Mouse (Mus musculus): ENCODE results near the gene Srl. TPM values are rescaled to one million over a fixed set of nuclear protein-coding genes. Genes with fewer than 3 reads are reported as not detected.
A peak's percentile ranks its signal among the peaks of the same experiment; 100 is the strongest.

Srl gene
- total RNA-seq, 2 experiments from 2014 or later: 5.1 to 5.9 TPM

GRCm38 (mm10) chr16:4503495-4503894 is 38.1 kb downstream of the Srl start:
- no peak for TF ChIP-seq CTCF (IDR thresholded peaks at IDR 0.05)
- intact Hi-C loops (cut with DNase I): no loop called here
- DNase-seq (ENCODE audit: extremely low spot score in 1 of 2, low spot score in 2 of 2): no peak
- H3K27ac ChIP-seq: no peak overlapping the region
- H3K4me3 ChIP-seq: no peak overlapping the region

- H3K27ac ChIP-seq: no peak overlapping the region
- no peak for DNase-seq (ENCODE audit: extremely low spot score in 1 of 2, low spot score in 2 of 2)
- H3K4me3 ChIP-seq: no peak overlapping the region
- no peak for TF ChIP-seq CTCF (IDR thresholded peaks at IDR 0.05)
- intact Hi-C loops (cut with DNase I): no loop called here
These were observed 39.0 kb downstream of the Srl start for GRCm38 (mm10) chr16:4502568-4502967.

- DNase-seq (ENCODE audit: extremely low spot score in 1 of 2, low spot score in 2 of 2): no peak
- TF ChIP-seq CTCF (IDR thresholded peaks at IDR 0.05): no peak
- Histone ChIP-seq H3K4me3 (no peak overlapping the region), H3K27ac (no peak overlapping the region)
- intact Hi-C loops (cut with DNase I): no loop called here
These were observed 39.9 kb downstream of the Srl start for GRCm38 (mm10) chr16:4501703-4502102.

GRCm38 (mm10) chr16:4500598-4501385 is 40.8 kb downstream of the Srl start:
- no peak overlapping the region for H3K4me3 ChIP-seq
- intact Hi-C loops (cut with DNase I): no loop called here
- peak overlapping the region; percentile 13; the same call in 1 of the 2 replicates for H3K27ac ChIP-seq
- no peak for DNase-seq (ENCODE audit: extremely low spot score in 1 of 2, low spot score in 2 of 2)
- TF ChIP-seq CTCF (IDR thresholded peaks at IDR 0.05): no peak

DNA sequence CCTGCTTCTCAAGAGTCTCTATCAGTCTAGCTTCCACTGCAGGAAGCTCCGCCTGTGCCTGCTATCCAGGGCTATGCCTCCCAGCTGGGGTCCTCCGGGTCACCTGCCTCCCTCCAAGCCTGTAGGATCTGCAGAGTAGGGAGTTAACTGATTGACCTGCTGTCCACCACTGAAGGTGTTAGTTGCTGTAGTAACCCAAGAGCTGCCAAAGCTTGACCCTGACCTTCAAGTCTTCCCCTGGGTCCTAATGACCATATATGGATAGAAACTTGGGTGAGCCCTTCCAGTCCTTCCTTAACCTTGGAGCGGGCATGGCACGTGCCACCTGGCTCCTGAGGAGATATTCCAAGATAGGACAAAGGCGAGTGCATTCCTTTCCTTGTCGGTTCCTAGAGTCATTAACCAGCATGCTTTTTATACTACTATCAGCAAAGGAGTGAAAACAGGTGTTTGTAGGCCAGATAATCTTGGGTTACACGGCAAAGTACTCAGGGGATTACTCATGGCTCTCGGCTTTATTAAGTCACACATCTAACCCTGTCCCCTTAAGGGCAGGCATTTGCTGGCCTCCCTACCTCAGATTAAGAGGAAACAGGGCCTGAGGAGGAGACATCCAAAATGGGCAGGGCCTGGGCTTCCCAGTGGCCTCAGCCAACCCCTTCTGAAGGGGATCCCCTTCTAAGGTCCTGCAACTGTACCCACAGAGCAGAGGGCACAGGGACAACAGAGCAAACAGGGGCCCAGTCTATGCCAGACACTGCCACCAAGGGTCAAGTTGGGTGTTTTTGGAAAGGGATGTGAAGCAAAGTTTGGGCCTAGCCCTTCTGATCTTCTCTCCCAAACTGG is 43.6 kb downstream of the Srl start:
- Histone ChIP-seq H3K27ac (no peak overlapping the region), H3K4me3 (no peak overlapping the region)
- intact Hi-C loops (cut with DNase I): no loop called here
- no peak for DNase-seq (ENCODE audit: extremely low spot score in 1 of 2, low spot score in 2 of 2)
- TF ChIP-seq CTCF (IDR thresholded peaks at IDR 0.05): no peak

GRCm38 (mm10) chr16:4496470-4496869 is 45.1 kb downstream of the Srl start:
- TF ChIP-seq CTCF (IDR thresholded peaks at IDR 0.05): no peak
- no peak overlapping the region for H3K27ac ChIP-seq
- no peak for DNase-seq (ENCODE audit: extremely low spot score in 1 of 2, low spot score in 2 of 2)
- intact Hi-C loops (cut with DNase I): no loop called here
- peak overlapping the region; percentile 33 for H3K4me3 ChIP-seq

- TF ChIP-seq CTCF (IDR thresholded peaks at IDR 0.05): no peak
- peak overlapping the region; percentile 33 for H3K4me3 ChIP-seq
- intact Hi-C loops (cut with DNase I): no loop called here
- no peak for DNase-seq (ENCODE audit: extremely low spot score in 1 of 2, low spot score in 2 of 2)
- H3K27ac ChIP-seq: peak overlapping the region; percentile 61; the same call in 1 of the 2 replicates
These were observed 45.8 kb downstream of the Srl start for GRCm38 (mm10) chr16:4495861-4496260.

DNA sequence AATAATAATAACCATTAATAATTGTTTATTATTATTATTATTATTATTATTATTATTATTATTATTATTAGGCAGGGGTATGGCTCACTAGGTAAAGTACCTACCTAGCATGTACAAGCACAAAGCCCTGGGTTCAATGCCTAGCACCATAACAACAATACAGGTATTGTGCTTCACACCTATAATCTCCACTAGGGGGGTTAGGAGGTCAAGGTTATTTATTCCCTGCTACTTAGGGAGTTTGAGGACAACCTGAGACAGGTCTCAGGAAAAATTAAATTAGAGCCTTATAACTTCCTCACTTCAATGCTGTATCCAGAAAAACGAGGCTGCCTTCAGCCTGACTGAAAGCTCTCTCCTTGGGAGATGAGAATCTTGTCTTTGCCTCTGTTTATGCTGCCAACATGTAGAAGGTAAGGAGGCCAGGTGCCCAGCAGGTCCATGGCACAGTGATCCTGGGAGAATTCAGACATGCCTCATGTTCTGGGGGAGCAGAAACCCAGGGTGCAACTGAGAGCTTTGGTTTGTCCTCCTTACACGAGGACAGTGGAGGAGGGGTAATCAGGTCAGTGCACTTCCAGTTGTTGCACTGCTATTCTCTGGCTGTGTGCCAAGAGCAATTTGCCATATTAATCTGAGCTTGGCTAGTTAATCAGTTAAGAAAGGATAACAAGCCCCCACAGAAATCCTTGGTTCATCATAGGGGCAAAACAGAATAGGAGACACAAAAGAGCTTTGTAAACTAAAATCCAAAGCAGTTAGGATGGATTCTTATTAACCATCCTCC is 48.6 kb downstream of the Srl start:
- no peak for DNase-seq (ENCODE audit: extremely low spot score in 1 of 2, low spot score in 2 of 2)
- TF ChIP-seq CTCF (IDR thresholded peaks at IDR 0.05): no peak; the same call in 1 of the 2 replicates
- Histone ChIP-seq H3K4me3 (no peak overlapping the region), H3K27ac (no peak overlapping the region)
- intact Hi-C loops (cut with DNase I): no loop called here

DNA sequence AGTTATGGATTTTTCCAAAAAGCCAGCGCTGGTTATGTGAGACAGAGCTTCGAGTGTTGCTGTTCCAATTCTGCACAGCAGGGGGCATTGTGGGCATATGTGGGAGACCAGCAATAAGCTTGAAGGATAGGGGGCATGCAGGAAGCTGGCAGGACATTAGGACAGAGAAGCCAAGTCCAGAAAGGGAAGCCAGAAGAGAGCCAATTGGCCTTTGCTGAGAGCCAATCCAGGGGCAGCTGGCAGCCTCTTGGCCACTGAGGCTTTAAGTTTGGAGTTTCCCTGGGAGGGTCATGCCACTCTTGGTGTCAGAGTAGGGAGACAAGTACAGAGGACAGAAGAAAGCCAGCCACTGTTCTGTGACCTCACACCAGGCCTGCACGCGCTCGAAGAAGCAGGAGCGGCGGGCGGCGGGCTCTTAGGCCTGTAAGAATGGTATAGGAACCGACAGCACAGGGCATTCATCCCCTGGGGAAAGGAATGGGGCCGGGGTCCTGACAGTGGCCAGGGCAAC is 52.4 kb downstream of the Srl start:
- Histone ChIP-seq H3K4me3 (no peak overlapping the region), H3K27ac (peak overlapping the region; percentile 42)
- peak; percentile 86 to 93 for DNase-seq (ENCODE audit: extremely low spot score in 1 of 2, low spot score in 2 of 2)
- intact Hi-C loops (cut with DNase I): loop anchor here (1.0 to 5.0 kb wide), 3 partner anchors 53 to 178 kb away; no protein-coding TSS in a partner anchor
- peak; percentile 90 for TF ChIP-seq CTCF (IDR thresholded peaks at IDR 0.05)

DNA sequence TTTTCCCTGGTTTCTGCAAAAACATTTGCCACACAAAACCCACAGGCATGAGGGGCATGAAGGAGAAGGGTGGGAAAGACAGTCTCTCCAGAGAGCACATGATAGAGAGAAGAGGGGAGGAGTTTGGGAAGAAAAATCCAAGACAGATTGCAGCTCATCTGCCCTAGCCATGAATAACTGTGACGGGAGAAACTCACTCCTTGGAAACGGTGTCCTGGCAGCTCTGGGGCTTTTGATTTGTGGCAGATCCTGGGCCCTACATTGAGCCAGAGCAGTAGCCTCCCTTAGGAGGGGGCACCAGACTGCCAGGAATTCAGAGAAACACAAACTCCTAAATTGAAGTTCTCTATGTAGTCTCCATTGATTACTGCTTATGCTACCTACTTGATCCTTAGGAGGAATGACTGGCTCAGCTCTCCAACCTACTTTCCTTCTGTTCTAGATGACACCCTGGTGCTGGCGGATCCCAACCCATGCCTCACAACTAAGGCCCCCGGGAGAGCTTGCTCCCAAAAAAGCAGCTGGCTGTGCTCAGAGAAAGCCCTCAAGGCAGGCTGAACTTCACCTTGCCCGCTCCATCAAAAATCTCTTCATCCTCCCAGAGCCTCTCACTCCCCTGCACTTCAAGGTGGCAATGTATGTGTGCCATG is 60.9 kb downstream of the Srl start:
- intact Hi-C loops (cut with DNase I): no loop called here
- no peak overlapping the region for H3K4me3 ChIP-seq
- H3K27ac ChIP-seq: peak overlapping the region; percentile 63
- TF ChIP-seq CTCF (IDR thresholded peaks at IDR 0.05): no peak
- DNase-seq (ENCODE audit: extremely low spot score in 1 of 2, low spot score in 2 of 2): no peak
